Mouse (Mus musculus) stomach, embryonic 16.5 days (tissue): ENCODE results near the gene Nsf. TPM values are rescaled to one million over a fixed set of nuclear protein-coding genes. Genes with fewer than 3 reads are reported as not detected.
"Not testable (repeated sequence)": the region's sequence is repeated elsewhere in the genome, so short reads cannot be mapped to it uniquely, and the experiment has no call there.

Source experiments
- ATAC-seq: fragments of 200-750 bp; cut with Nextera tagmentation; 2 replicates; pipeline ENCODE4 v1.8.0; 2017; ENCODE audit warnings: moderate number of reproducible peaks, moderate TSS enrichment; ENCODE audit not compliant: insufficient read depth, low FRiP score
- H3K27ac ChIP-seq: fragments of 300-500 bp; sonication (generic); 2 replicates; pipeline ENCODE4 v1.5.1; 2014; ENCODE audit warnings: low read length
- H3K27me3 ChIP-seq: fragments of 300-500 bp; sonication (generic); 2 replicates; pipeline ENCODE4 v1.6.1; 2014; ENCODE audit warnings: low read length, control low read depth, mixed read lengths; ENCODE audit not compliant: control insufficient read depth, insufficient read depth
- H3K36me3 ChIP-seq: fragments of 300-500 bp; sonication (generic); 2 replicates; pipeline ENCODE4 v1.6.1; 2014; ENCODE audit warnings: low read length; ENCODE audit not compliant: control insufficient read depth, insufficient read depth
- H3K4me1 ChIP-seq: fragments of 300-500 bp; sonication (generic); 2 replicates; pipeline ENCODE4 v1.6.1; 2014; ENCODE audit warnings: low read length, control low read depth, mixed read lengths; ENCODE audit not compliant: control insufficient read depth, insufficient read depth
- H3K4me2 ChIP-seq: fragments of 300-500 bp; sonication (generic); 2 replicates; pipeline ENCODE4 v1.6.1; 2014; ENCODE audit warnings: low read depth, low read length, mixed read lengths
- H3K4me3 ChIP-seq: fragments of 300-500 bp; sonication (generic); replicated peaks from 2 replicates; pipeline ENCODE4 v1.5.1; 2014; ENCODE audit warnings: mild to moderate bottlenecking, low read length
- H3K9ac ChIP-seq: fragments of 300-500 bp; sonication (generic); 2 replicates; pipeline ENCODE4 v1.6.1; 2014; ENCODE audit warnings: low read length
- H3K9me3 ChIP-seq: fragments of 300-500 bp; sonication (generic); replicated peaks from 2 replicates; pipeline ENCODE4 v1.6.1; 2016; ENCODE audit warnings: low read length, control low read depth; ENCODE audit not compliant: control insufficient read depth
- WGBS: fragments of 180-500 bp; shearing (Covaris S2); extraction: QIAGEN DNeasy Blood & Tissue Kit; methylation state at CpG from one replicate; pipeline ENCODE4 v1.1.7; 2014; 5-methylcytosine and 5-hydroxymethylcytosine counted together
- polyA plus RNA-seq: library from polyadenylated mRNA; unstranded; fragments of >200 nt; fragmentation: Nextera tagmentation; extraction: Ambion mirVana; gene quantifications from 2 replicates; pipeline ENCODE4 v1.2.1, GENCODE M21; 2015

The Nsf gene
- 46.2 and 47.3 TPM in 2 replicates for polyA plus RNA-seq

- under 1% methylated on average over 53 of the region's 53 CpGs for WGBS
- Histone ChIP-seq H3K4me2 (peak within 1 kb of the TSS; percentile 92), H3K27me3 (no peaks in the 10 kb centered on the region), H3K4me1 (peaks cover 10% of the 10 kb centered on the region), H3K9ac (peak within 1 kb of the TSS; percentile 91), H3K27ac (peak within 1 kb of the TSS; percentile 38), H3K9me3 (no peaks in the 10 kb centered on the region), H3K4me3 (peak within 1 kb of the TSS; percentile 80), H3K36me3 (no peaks in the 10 kb centered on the region)
- ATAC-seq, result peak; percentile 97
Observed at GRCm38 (mm10) chr11:103953896-103954292, at the start of gene Nsf. Nsf (minus strand) TSS chr11:103954056.

- no peaks in the 10 kb centered on the region for H3K27me3 ChIP-seq
- ATAC-seq, result no peak
- no peak overlapping the region for H3K27ac ChIP-seq
- H3K4me1 ChIP-seq, result no peaks in the 10 kb centered on the region
- no peak overlapping the region for H3K9ac ChIP-seq
- no peak overlapping the region for H3K4me3 ChIP-seq
- no peaks in the 10 kb centered on the region for H3K9me3 ChIP-seq
- H3K4me2 ChIP-seq, result no peak overlapping the region
- 65% methylated on average over 9 of the region's 9 CpGs for WGBS
- H3K36me3 ChIP-seq, result no peaks in the 10 kb centered on the region
Observed at GRCm38 (mm10) chr11:104003397-104003796, 49.5 kb upstream of the Nsf start.

GRCm38 (mm10) chr11:104002191-104002590, 48.3 kb upstream of the Nsf start:
- Histone ChIP-seq H3K4me2 (no peak overlapping the region), H3K27me3 (no peaks in the 10 kb centered on the region), H3K27ac (no peak overlapping the region), H3K4me3 (no peak overlapping the region), H3K9ac (no peak overlapping the region), H3K36me3 (no peaks in the 10 kb centered on the region), H3K9me3 (no peaks in the 10 kb centered on the region), H3K4me1 (no peaks in the 10 kb centered on the region)
- WGBS, result 70% methylated on average over 5 of the region's 5 CpGs
- ATAC-seq, result no peak

GRCm38 (mm10) chr11:104001395-104001955, 47.6 kb upstream of the Nsf start:
- Histone ChIP-seq H3K4me3 (no peak overlapping the region), H3K4me2 (no peak overlapping the region), H3K4me1 (no peaks in the 10 kb centered on the region), H3K27me3 (no peaks in the 10 kb centered on the region), H3K36me3 (no peaks in the 10 kb centered on the region), H3K9me3 (no peaks in the 10 kb centered on the region), H3K27ac (no peak overlapping the region), H3K9ac (no peak overlapping the region)
- 69% methylated on average over 12 of the region's 12 CpGs for WGBS
- no peak for ATAC-seq

- H3K9me3 ChIP-seq, result no peaks in the 10 kb centered on the region
- no peaks in the 10 kb centered on the region for H3K4me1 ChIP-seq
- no peak for ATAC-seq
- H3K36me3 ChIP-seq, result no peaks in the 10 kb centered on the region
- 67% methylated on average over 9 of the region's 9 CpGs for WGBS
- no peak overlapping the region for H3K27ac ChIP-seq
- no peak overlapping the region for H3K4me2 ChIP-seq
- H3K9ac ChIP-seq, result no peak overlapping the region
- no peaks in the 10 kb centered on the region for H3K27me3 ChIP-seq
- no peak overlapping the region for H3K4me3 ChIP-seq
Observed at GRCm38 (mm10) chr11:104000667-104001394, 47.0 kb upstream of the Nsf start.

GRCm38 (mm10) chr11:103998737-103999136, 44.9 kb upstream of the Nsf start:
- Histone ChIP-seq H3K9me3 (no peaks in the 10 kb centered on the region), H3K9ac (no peak overlapping the region), H3K4me3 (no peak overlapping the region), H3K27ac (no peak overlapping the region), H3K27me3 (no peaks in the 10 kb centered on the region), H3K36me3 (no peaks in the 10 kb centered on the region), H3K4me1 (no peaks in the 10 kb centered on the region), H3K4me2 (no peak overlapping the region)
- 73% methylated on average over 5 of the region's 5 CpGs for WGBS
- ATAC-seq, result no peak

GRCm38 (mm10) chr11:103997385-103997784, 43.5 kb upstream of the Nsf start:
- WGBS, result 12% methylated on average over 5 of the region's 5 CpGs

GRCm38 (mm10) chr11:103992638-103993037, 38.8 kb upstream of the Nsf start:
- Histone ChIP-seq H3K9me3 (no peaks in the 10 kb centered on the region), H3K4me3 (no peak overlapping the region), H3K36me3 (no peaks in the 10 kb centered on the region), H3K4me1 (no peaks in the 10 kb centered on the region), H3K4me2 (no peak overlapping the region), H3K9ac (no peak overlapping the region), H3K27me3 (no peaks in the 10 kb centered on the region), H3K27ac (no peak overlapping the region)
- ATAC-seq, result no peak
- 59% methylated on average over 4 of the region's 4 CpGs for WGBS

More at GRCm38 (mm10) chr11:103997385-103997784, 43.5 kb upstream of the Nsf start:
- no peaks in the 10 kb centered on the region for H3K9me3 ChIP-seq
- no peak overlapping the region for H3K9ac ChIP-seq
- no peak overlapping the region for H3K27ac ChIP-seq
- ATAC-seq, result no peak
- H3K36me3 ChIP-seq, result no peaks in the 10 kb centered on the region
- H3K27me3 ChIP-seq, result no peaks in the 10 kb centered on the region
- no peak overlapping the region for H3K4me3 ChIP-seq
- H3K4me1 ChIP-seq, result no peaks in the 10 kb centered on the region
- H3K4me2 ChIP-seq, result no peak overlapping the region

GRCm38 (mm10) chr11:103990049-103990557, 36.2 kb upstream of the Nsf start:
- not testable (repeated sequence) for H3K9ac ChIP-seq, H3K4me3 ChIP-seq, H3K4me2 ChIP-seq, H3K9me3 ChIP-seq, H3K27ac ChIP-seq, H3K36me3 ChIP-seq, H3K27me3 ChIP-seq, H3K4me1 ChIP-seq
- 13% methylated on average over 12 of the region's 12 CpGs for WGBS
- ATAC-seq, result peak; percentile 84
